Mouse (Mus musculus): ENCODE data around the gene Sgcd.

DNA sequence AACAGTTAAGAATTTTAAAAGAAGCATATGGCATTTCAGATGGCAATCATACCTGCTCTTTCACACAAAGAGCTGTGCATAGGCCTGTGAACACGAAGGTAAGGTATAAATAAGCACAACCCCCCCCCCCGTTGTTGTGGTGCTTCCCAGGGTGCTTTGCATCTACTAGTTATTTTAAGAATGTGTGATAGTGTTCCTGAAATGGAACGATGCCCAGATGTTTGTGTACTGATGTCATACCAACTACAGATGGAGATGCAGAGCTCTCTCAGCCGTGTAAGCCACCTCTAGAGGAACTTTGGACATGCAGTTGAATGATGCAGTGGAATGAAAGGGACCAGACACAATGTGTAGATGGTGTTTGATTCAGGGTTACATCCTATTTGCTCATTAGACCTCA is 155.5 kb downstream of the Sgcd start:
- TF ChIP-seq CTCF (IDR thresholded peaks at IDR 0.05; ENCODE audit: control insufficient read depth, insufficient read depth, low read length) (no peak), POLR2A (IDR thresholded peaks at IDR 0.05; ENCODE audit: borderline replicate concordance, control insufficient read depth, low read depth, low read length) (no peak)
